Mouse (Mus musculus): ENCODE results near the gene Faim2. TPM values are rescaled to one million over a fixed set of nuclear protein-coding genes. Genes with fewer than 3 reads are reported as not detected.

Gene Faim2
- polyA plus RNA-seq, 1 experiment from 2014 or later = 16.6 TPM

DNA sequence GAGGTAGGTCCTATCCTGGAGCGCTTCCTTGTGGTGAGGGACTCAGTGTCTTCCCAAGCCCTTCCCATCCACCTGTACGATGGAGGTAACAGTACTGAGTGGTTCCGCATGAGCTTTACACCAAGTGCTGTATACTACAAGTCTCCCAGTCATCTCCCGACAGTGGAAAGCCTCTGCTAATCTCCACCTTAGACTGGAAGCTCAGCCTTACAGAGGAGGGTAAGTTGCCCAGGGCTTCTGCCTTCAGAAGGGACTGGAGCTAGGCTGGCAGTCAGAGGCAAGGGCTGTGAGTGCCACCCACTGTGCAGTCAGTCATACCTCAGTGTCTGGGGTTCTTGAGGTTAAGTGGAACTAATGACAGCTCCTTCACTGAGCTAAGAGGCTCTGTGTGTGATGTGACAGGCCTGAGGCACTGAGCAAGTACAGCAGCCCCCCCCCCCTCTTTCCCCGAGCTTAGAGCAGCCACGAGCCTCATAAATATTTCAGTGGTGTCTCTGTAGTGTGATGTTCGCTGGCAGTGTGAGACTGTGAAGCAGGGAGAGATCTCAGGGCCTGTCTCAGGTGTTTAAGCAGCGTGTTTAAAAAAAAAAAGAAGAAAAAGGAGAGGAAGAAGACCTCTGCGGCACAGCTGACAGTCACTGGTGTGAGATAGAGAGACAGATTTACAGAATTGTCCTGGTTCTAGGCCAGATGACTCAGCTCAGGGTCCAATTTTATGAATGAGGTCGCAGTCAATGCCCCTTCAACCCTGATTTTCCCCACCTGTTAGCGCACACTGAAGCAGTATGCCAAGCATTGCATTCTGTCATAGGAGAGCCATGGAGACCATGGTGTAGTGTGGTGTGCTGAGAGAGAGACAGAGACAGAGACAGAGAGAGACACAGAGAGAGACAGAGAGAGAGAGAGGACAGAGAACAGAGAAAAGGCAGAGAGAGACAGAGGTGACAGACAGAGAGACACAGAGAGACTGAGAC, 9.2 kb upstream of the Faim2 start:
- peak overlapping the region; percentile 46 for H3K9ac ChIP-seq

DNA sequence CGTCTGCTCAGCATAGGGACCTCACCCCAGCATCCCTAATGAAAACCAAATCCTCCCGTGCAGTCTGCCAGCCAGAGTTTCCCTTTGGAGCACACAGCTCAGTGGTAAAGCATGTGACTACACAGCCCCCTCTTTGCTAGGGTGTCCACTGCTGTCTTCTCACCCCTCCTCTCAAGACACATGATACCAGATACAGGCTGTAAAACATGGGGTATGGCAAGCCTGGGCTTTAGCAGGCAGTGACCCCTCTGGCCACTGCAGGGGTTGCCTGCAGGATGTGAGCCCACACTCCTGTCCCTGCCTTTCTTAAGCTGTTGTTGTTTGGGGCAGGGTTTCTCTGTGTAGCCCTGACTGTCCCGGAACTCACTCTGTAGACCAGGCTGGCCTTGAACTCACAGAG, 4.1 kb upstream of the Faim2 start:
- 68% methylated on average over 3 of the region's 3 CpGs for WGBS
- H3K9me3 ChIP-seq = no peaks in the 10 kb centered on the region
- no peak for ATAC-seq (ENCODE audit: low FRiP score)
- H3K36me3 ChIP-seq = no peaks in the 10 kb centered on the region
- peaks cover 22% of the 10 kb centered on the region for H3K4me1 ChIP-seq (replicated peaks)
- H3K27me3 ChIP-seq = 0 out of 2 replicates have a peak, but pooled peaks cover 15% of the 10 kb centered on the region
- no peak overlapping the region for H3K27ac ChIP-seq
- H3K4me2 ChIP-seq = no peak overlapping the region
- no peak overlapping the region for H3K4me3 ChIP-seq
- H3K9ac ChIP-seq = no peak overlapping the region

More for the DNA sequence above, 9.2 kb upstream of the Faim2 start:
- peak; percentile 65; the same call in 1 of the 2 replicates for ATAC-seq (ENCODE audit: low FRiP score)
- no peak overlapping the region for H3K4me2 ChIP-seq
- no peak overlapping the region for H3K4me3 ChIP-seq
- 48% methylated on average over 11 of the region's 11 CpGs for WGBS
- H3K27ac ChIP-seq = peak overlapping the region; percentile 72
- peaks cover 15% of the 10 kb centered on the region for H3K4me1 ChIP-seq (replicated peaks)
- no peaks in the 10 kb centered on the region for H3K36me3 ChIP-seq
- no peaks in the 10 kb centered on the region for H3K27me3 ChIP-seq
- no peaks in the 10 kb centered on the region for H3K9me3 ChIP-seq

DNA sequence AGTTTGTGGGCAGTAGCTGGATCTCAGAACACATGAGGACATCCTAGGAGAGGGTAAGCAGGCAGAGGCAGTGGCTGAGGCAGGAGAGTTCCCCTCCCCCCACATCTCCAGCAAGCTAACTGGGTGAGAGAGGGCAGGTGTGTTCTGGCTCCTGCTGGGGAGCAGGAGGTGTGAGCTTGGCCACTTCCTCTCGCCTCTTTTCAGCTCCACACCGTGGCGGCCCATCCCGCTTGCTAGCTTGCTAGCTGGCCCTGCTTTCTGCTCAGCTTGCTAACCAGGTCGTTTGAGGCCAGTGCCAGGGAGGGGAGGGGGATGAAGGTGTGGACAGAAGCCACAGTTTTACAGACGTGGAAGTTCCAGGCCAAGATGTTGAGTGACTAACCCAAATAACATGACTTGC, 3.2 kb upstream of the Faim2 start:
- no peak overlapping the region for H3K9ac ChIP-seq
- WGBS = 53% methylated on average over 6 of the region's 6 CpGs

DNA sequence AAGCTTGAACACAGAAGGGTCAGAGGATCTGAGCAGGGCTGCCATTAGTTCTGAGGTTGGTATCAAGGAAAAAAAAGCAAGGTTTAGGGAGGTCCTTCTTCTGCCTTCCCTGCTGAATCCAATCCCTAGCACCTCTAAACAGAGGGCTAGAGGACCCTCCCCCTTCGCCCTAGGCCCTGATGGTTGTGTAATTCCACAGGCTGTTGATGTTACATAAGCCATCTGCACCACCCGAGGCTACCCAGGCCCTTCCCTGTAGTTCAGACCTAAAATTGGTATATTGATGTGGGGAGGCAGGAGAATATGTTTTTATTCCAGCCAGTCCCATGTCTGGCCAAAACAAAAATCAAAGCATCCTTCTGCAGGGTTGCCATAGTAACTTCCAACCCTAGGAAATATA, 1.3 kb downstream of the Faim2 start:
- peak overlapping the region; percentile 63 for H3K4me2 ChIP-seq
- no peak for ATAC-seq (ENCODE audit: low FRiP score)
- H3K9ac ChIP-seq = no peak overlapping the region
- H3K27ac ChIP-seq = no peak overlapping the region
- peaks cover 26% of the 10 kb centered on the region for H3K4me1 ChIP-seq (replicated peaks)
- 0 out of 2 replicates have a peak, but pooled peaks cover 15% of the 10 kb centered on the region for H3K27me3 ChIP-seq
- H3K36me3 ChIP-seq = no peaks in the 10 kb centered on the region
- H3K4me3 ChIP-seq = 0 out of 2 replicates have a peak overlapping the region, but pooled peaks have one; percentile 36
- WGBS = 58% methylated on average over 2 of the region's 2 CpGs
- H3K9me3 ChIP-seq = no peaks in the 10 kb centered on the region

More for the DNA sequence above, 3.2 kb upstream of the Faim2 start:
- Histone ChIP-seq H3K4me1 (replicated peaks) (peaks cover 24% of the 10 kb centered on the region), H3K9me3 (no peaks in the 10 kb centered on the region), H3K36me3 (no peaks in the 10 kb centered on the region), H3K27me3 (0 out of 2 replicates have a peak, but pooled peaks cover 15% of the 10 kb centered on the region), H3K4me2 (no peak overlapping the region), H3K27ac (no peak overlapping the region), H3K4me3 (no peak overlapping the region)
- ATAC-seq (ENCODE audit: low FRiP score) = no peak

DNA sequence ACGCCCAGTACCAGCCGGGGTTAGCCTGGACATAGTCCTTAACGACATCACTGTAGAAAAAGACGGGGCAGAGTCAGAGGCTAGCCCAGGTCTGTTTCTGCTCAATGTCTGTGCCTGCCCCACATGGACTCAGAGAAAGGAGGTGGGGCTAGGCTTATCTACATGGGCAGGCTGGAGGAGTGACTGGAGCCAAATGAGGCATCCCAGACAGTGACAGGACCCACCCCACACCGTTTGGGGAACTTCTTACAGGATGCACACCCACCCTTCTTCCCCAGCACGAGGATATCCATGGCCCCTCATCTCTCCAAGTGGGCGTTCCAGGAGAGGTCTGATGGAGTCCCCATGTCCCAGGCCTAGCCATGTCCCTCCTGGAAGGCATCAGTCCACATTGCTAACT, 7.7 kb downstream of the Faim2 start:
- Histone ChIP-seq H3K4me2 (no peak overlapping the region), H3K9me3 (no peaks in the 10 kb centered on the region), H3K4me1 (replicated peaks) (no peaks in the 10 kb centered on the region), H3K4me3 (no peak overlapping the region), H3K9ac (no peak overlapping the region), H3K27me3 (0 out of 2 replicates have a peak, but pooled peaks cover 11% of the 10 kb centered on the region), H3K36me3 (no peaks in the 10 kb centered on the region), H3K27ac (no peak overlapping the region)
- no peak for ATAC-seq (ENCODE audit: low FRiP score)
- 88% methylated on average over 7 of the region's 7 CpGs for WGBS

DNA sequence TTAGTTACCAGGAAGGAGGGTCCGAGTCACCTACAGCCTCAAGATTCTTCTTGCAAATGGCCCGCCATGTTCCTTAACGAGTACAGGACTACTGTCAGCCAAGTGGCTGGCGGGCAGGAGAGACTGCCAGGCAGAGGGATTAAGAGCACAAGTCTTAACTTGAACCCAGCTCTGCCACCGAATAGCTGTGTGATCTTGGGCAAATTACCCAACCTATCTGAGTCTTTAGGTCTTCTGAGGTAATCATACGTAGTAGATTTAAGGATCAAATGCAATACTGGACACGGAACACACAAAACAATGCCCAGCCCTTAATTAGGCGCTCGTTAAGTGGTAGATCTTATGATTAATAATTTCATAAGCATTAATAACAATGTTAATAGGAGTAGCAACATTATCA, 8.3 kb downstream of the Faim2 start:
- no peak overlapping the region for H3K27ac ChIP-seq
- H3K9ac ChIP-seq = no peak overlapping the region
- 0 out of 2 replicates have a peak, but pooled peaks cover 11% of the 10 kb centered on the region for H3K27me3 ChIP-seq
- no peak for ATAC-seq (ENCODE audit: low FRiP score)
- no peaks in the 10 kb centered on the region for H3K4me1 ChIP-seq (replicated peaks)
- H3K4me3 ChIP-seq = no peak overlapping the region
- H3K9me3 ChIP-seq = no peaks in the 10 kb centered on the region
- H3K4me2 ChIP-seq = no peak overlapping the region
- no peaks in the 10 kb centered on the region for H3K36me3 ChIP-seq
- WGBS = 92% methylated on average over 9 of the region's 9 CpGs

DNA sequence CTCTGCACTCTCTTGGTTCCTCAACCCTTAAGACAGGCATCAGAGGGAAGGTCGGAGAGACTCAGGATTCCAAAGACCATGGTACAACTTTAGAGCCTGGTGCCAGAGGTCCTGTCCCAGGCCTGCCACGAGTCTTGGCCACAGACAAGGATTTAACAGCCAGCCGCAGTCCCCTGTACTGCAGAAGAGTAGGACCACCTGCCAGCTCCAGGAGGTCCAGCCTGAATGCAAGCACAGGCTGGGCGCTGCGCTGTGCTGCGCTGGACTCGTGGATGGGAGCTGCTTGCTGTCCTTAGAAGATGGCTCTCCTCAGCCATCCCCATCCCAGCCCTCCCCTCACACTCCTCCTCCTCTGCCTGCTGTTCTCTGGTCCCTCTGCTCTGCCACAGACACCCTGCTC, 10.2 kb downstream of the Faim2 start:
- 61% methylated on average over 7 of the region's 7 CpGs for WGBS
- H3K27ac ChIP-seq = no peak overlapping the region
- no peaks in the 10 kb centered on the region for H3K4me1 ChIP-seq (replicated peaks)
- H3K36me3 ChIP-seq = no peaks in the 10 kb centered on the region
- ATAC-seq (ENCODE audit: low FRiP score) = no peak
- 0 out of 2 replicates have a peak, but pooled peaks cover 11% of the 10 kb centered on the region for H3K27me3 ChIP-seq
- H3K4me3 ChIP-seq = no peak overlapping the region
- H3K9me3 ChIP-seq = no peaks in the 10 kb centered on the region
- no peak overlapping the region for H3K4me2 ChIP-seq
- no peak overlapping the region for H3K9ac ChIP-seq

DNA sequence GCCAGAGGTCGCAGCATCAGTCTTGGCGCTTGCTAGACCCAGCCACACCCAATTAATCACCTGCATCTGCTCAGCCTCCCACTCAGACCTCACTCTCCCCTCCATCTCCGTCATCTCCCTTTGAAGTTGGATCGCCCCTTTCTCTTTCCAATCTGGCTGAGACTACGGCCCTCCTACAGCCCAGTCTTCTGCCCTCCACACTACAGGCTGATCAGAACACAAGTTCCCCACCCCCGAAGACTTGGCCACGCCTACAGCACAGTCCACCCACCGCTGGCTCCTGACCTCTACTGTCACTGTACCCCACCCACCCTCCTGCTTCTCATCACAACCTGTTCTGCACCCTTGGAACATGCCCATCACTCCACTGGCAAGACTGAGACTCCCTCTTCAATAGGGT, 11.2 kb downstream of the Faim2 start:
- Histone ChIP-seq H3K9ac (no peak overlapping the region), H3K36me3 (no peaks in the 10 kb centered on the region), H3K9me3 (no peaks in the 10 kb centered on the region), H3K27ac (no peak overlapping the region), H3K4me3 (no peak overlapping the region), H3K4me2 (no peak overlapping the region), H3K27me3 (0 out of 2 replicates have a peak, but pooled peaks cover 11% of the 10 kb centered on the region), H3K4me1 (replicated peaks) (no peaks in the 10 kb centered on the region; the same call in 1 of the 2 replicates)
- WGBS = 64% methylated on average over 8 of the region's 8 CpGs
- ATAC-seq (ENCODE audit: low FRiP score) = no peak

DNA sequence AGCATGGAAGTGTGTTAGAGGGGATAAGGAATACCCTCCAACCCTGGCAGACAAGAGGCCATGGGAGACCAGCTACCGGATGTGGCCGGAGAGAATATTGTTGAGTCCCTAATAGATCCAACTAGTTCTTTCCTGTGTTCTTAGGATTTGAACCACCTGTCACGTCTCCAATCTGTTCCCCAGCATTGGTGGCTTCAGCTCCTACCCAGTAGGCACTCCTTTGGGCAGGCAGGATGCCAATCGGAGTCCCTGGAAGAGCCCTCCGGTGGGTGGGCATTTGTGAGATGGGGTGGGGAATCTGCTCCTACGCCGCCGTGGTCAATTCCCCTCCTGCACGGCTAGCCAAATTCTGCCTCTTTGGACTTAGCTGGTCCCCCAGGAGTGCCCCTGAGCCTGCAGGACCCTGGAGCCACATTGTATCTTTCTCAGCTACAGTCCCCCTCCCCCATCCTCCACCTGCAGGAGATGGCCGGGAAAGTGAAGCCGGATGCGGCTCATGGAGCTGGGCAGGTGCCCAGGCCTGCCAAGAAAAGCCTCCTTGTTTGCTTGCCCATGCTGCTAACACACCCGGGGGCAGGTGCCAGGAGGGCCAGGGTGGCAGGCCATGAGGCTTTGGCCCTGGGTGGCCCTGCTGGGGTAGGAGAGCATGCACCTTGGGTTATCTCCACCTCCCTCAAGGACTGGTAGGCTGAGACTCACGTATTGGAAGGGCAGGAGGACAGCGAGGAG, 16.0 kb downstream of the Faim2 start:
- H3K36me3 ChIP-seq = no peaks in the 10 kb centered on the region; the same call in 1 of the 2 replicates
- no peaks in the 10 kb centered on the region for H3K9me3 ChIP-seq
- no peak overlapping the region for H3K27ac ChIP-seq
- no peak for ATAC-seq (ENCODE audit: low FRiP score)
- H3K4me2 ChIP-seq = no peak overlapping the region
- H3K4me1 ChIP-seq (replicated peaks) = no peaks in the 10 kb centered on the region; the same call in 1 of the 2 replicates
- H3K9ac ChIP-seq = no peak overlapping the region
- WGBS = 90% methylated on average over 15 of the region's 15 CpGs
- no peak overlapping the region for H3K4me3 ChIP-seq
- 0 out of 2 replicates have a peak, but pooled peaks cover 4% of the 10 kb centered on the region for H3K27me3 ChIP-seq

DNA sequence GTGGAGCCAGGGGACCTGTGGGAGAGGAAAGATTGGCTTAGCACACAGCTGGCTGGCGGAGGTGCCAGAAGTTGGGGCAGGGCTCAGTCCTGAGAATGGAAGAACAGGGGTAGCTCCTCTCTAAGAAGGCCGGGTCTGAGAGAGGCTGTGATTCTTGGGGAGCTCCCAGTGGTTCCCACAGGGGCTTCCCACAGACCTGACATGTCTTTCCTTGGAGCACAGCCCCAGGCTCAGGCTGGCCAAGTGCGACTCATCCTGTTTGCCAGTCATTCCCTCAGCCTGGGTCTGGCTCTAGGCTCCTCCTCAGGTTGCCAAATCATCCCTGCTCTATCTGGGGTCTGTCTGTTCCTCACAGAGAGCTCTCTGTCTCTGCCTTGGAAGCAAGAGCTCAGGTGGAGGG, 17.3 kb downstream of the Faim2 start:
- Histone ChIP-seq H3K9ac (no peak overlapping the region), H3K4me1 (replicated peaks) (no peaks in the 10 kb centered on the region; the same call in 1 of the 2 replicates), H3K9me3 (no peaks in the 10 kb centered on the region), H3K4me3 (no peak overlapping the region), H3K27ac (no peak overlapping the region), H3K27me3 (0 out of 2 replicates have a peak, but pooled peaks cover 4% of the 10 kb centered on the region), H3K4me2 (no peak overlapping the region), H3K36me3 (no peaks in the 10 kb centered on the region; the same call in 1 of the 2 replicates)
- WGBS = 90% methylated on average over 3 of the region's 3 CpGs
- no peak for ATAC-seq (ENCODE audit: low FRiP score)

DNA sequence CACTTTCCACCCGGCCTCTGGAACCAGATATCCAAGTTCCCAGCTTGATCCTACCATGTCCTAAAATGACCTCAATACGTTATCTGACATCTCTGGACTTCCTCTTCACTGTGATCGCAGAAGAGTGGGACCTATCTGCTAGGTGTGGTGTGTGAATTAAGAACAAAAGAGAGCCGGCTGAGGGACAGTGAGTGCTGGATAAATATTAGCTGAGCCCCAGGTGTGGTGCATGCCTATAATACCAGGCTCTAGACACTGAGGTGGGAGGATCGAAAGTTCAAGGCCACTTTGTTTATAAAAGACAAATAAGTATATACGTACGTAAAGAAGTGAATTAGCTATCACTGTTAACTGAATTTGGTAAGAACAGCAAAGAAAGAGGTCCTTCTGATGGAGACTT, 18.1 kb downstream of the Faim2 start:
- Histone ChIP-seq H3K4me2 (no peak overlapping the region), H3K9ac (no peak overlapping the region), H3K4me3 (no peak overlapping the region), H3K27me3 (0 out of 2 replicates have a peak, but pooled peaks cover 4% of the 10 kb centered on the region), H3K9me3 (no peaks in the 10 kb centered on the region), H3K27ac (no peak overlapping the region), H3K4me1 (replicated peaks) (no peaks in the 10 kb centered on the region; the same call in 1 of the 2 replicates), H3K36me3 (no peaks in the 10 kb centered on the region; the same call in 1 of the 2 replicates)
- 91% methylated on average over 7 of the region's 7 CpGs for WGBS
- ATAC-seq (ENCODE audit: low FRiP score) = no peak

All from hindbrain, embryonic 13.5 days (tissue).